Mouse (Mus musculus) embryonic stem cell, embryonic (primary cell): ENCODE measurements at regions not wholly inside any gene's neighbourhood (a gene's known extent, or its start where the extent isn't known, plus 50 kb on each side); places are given as distances from the start of the nearest gene placed in this dataset.

ENCODE experiments used
- CTCF ChIA-PET, 4 experiments: fragments of 300-600 bp in 2 of 4; fragments of 350-600 bp in 2 of 4; sonication (Branson Sonifier 250); formaldehyde crosslinking; loops; one replicate each; lab custom pipeline; 2022; ENCODE audit warnings: inconsistent platforms in 2 of 4; lab: Charles Lee
- POLR2A ChIA-PET, 4 experiments: fragments of 300-600 bp in 2 of 4; fragments of 350-600 bp in 2 of 4; sonication (Branson Sonifier 250); formaldehyde crosslinking; loops; one replicate each; lab custom pipeline; 2022; ENCODE audit warnings: antibody characterized with exemption in 4 of 4, inconsistent platforms in 1 of 4; lab: Charles Lee

DNA sequence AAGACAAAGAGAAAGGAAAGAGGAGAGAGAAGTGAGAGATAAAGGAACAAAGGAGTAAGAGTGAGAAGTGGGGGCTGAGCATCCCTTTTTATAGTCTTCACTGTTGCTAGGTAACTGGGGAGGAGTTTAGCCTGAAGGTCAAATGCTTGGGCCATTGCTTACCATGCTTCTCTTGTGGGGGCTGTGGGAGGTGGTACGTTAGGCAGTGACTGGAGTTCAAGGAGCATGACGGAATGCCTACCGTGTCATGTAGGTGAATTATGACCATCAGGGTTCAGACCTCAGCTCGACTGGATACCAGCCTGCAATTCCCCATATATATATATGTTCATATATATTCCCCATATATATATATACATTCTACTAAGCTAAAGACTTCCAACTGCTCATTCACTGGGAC, 571.8 kb downstream of the Trib2 start:
- ChIA-PET CTCF (interaction anchor here in 1 of 4 experiments (0.6 kb wide), 1 partner anchor 90 kb away, joined by 4 read pairs; no protein-coding TSS in a partner anchor), POLR2A (no interaction called here)

DNA sequence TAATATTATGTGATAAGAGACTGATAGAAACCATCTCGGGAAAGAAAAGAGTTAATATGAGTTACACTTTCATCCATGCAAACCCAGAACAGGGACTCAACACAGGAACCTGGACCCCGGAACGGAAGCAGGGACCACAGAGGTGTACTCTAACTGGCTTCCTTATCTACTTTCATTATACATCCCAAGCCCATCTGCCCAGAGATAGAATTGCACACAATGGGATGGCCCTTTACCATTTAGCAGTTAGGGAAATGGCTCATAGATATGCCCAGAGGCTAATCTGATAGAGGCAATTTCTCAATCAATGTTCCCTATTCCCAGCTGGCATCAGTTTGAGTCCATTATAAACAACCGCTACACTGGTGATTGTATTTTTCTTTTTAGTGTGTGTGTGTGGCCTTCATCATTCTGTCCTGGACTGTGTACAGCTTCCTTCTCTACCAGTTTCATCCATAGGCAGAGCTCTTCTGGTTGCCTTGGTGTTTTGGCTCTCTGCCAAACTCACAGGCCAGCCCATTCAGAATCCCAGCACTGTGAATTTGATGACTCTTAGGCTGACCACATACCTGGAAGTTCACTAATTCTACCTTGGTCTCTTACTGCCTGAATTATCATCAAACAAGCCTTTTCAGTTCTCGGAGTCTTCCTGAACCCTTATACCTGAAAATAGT, 594.1 kb downstream of the Trib2 start:
- POLR2A ChIA-PET = interaction anchor here in 1 of 4 experiments (0.8 kb wide), 1 partner anchor 69 kb away, joined by 4 read pairs; no protein-coding TSS in a partner anchor
- CTCF ChIA-PET = interaction anchor here in 1 of 4 experiments (0.6 kb wide), 1 partner anchor 44 kb away, joined by 3 read pairs; no protein-coding TSS in a partner anchor

- CTCF ChIA-PET = no interaction called here
- POLR2A ChIA-PET = no interaction called here
These were observed 598.2 kb downstream of the Trib2 start for GRCm38 (mm10) chr12:15218504-15218903.

- ChIA-PET POLR2A (no interaction called here), CTCF (no interaction called here)
These were observed 600.5 kb downstream of the Trib2 start for GRCm38 (mm10) chr12:15216180-15216579.

GRCm38 (mm10) chr12:15174411-15175041, 642.2 kb downstream of the Trib2 start:
- CTCF ChIA-PET = no interaction called here
- POLR2A ChIA-PET = no interaction called here

- POLR2A ChIA-PET = no interaction called here
- CTCF ChIA-PET = no interaction called here
These were observed 654.1 kb downstream of the Trib2 start for GRCm38 (mm10) chr12:15162605-15163004.

- ChIA-PET CTCF (no interaction called here), POLR2A (no interaction called here)
These were observed 654.9 kb downstream of the Trib2 start for GRCm38 (mm10) chr12:15161864-15162263.

DNA sequence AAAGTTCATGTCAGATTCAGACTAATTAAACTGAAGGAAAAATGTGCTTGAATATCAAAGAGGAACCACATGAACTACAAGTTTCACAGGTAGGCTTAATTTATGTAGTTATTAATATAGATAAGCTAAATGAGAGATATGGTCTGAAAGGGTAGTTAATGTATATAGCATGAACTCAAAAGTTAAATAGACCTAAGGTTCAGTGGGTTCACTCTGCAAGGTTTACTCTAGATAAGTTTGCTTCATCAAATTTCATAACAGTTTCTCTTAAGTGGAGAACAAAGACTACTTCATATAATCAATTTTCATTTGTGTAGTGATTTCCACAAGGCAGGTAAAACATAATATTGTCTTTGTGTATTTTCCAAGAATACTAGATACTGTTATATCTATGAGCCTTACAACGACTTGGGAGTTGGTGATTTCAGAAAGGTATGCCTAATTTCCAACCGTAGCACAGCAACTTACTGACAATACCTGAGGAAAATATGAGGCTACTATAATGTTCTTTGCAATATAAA, 656.2 kb downstream of the Trib2 start:
- ChIA-PET POLR2A (no interaction called here), CTCF (no interaction called here)

- CTCF ChIA-PET = interaction anchor here in 1 of 4 experiments (0.7 kb wide), 1 partner anchor 56 kb away, joined by 4 read pairs; no protein-coding TSS in a partner anchor
These were observed 670.3 kb downstream of the Trib2 start for GRCm38 (mm10) chr12:15146398-15146797.

DNA sequence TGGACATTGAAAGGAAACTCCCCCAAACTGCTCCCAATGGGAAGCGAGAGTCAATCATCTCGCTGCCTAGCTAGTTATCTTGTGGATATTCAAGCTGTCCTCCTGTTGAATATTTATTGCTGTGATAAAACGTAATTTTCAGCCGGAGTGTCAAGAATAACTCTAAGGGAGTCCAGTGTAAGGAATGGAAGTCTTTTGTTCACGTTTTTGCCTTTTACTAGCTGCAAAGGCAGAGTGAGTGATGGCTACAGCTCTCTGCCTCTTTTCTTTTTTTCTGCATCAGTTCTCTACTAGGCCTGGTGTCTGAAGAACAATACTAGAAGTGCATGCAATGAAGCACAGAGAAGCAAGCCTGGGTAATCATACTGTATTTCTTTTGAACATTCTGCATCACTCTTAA, 679.7 kb downstream of the Trib2 start:
- POLR2A ChIA-PET = no interaction called here
- CTCF ChIA-PET = interaction anchor here in 1 of 4 experiments (0.6 kb wide), 1 partner anchor 9 kb away, joined by 8 read pairs; no protein-coding TSS in a partner anchor

More at GRCm38 (mm10) chr12:15146398-15146797, 670.3 kb downstream of the Trib2 start:
- POLR2A ChIA-PET = interaction anchor here in 1 of 4 experiments (1.4 kb wide), 1 partner anchor 11 kb away, joined by 3 read pairs; no protein-coding TSS in a partner anchor

- ChIA-PET CTCF (no interaction called here), POLR2A (no interaction called here)
These were observed 692.5 kb downstream of the Trib2 start for GRCm38 (mm10) chr12:15124179-15124578.

- ChIA-PET POLR2A (no interaction called here), CTCF (no interaction called here)
These were observed 694.0 kb downstream of the Trib2 start for GRCm38 (mm10) chr12:15122586-15123212.

- ChIA-PET POLR2A (no interaction called here), CTCF (interaction anchor here in 1 of 4 experiments (0.5 kb wide), 1 partner anchor 17 kb away, joined by 3 read pairs; no protein-coding TSS in a partner anchor)
These were observed 701.2 kb downstream of the Trib2 start for GRCm38 (mm10) chr12:15115556-15115955.

DNA sequence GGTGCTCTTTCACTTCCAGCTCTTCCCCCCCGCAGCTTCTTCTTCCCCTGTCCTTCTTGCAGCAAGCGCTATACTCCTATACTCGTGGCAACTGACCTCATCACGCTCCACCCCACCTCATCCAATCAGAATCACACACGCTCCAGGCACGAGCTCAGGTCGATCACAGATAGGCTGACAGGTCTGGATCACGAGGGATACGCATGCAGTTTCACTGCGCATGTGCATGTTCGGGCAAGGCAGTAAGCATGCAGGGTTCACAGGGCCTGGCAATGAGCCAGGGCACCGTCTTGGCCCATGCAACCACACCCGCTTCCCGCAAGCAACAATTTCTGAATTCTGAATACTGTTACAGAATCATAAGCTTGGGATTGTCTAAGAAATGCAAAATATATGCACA, 701.9 kb downstream of the Trib2 start:
- CTCF ChIA-PET = interaction anchor here in 2 of 4 experiments (0.5 to 0.6 kb wide), 2 partner anchors 18 to 999 kb away, joined by 3 read pairs; no protein-coding TSS in a partner anchor
- POLR2A ChIA-PET = no interaction called here

DNA sequence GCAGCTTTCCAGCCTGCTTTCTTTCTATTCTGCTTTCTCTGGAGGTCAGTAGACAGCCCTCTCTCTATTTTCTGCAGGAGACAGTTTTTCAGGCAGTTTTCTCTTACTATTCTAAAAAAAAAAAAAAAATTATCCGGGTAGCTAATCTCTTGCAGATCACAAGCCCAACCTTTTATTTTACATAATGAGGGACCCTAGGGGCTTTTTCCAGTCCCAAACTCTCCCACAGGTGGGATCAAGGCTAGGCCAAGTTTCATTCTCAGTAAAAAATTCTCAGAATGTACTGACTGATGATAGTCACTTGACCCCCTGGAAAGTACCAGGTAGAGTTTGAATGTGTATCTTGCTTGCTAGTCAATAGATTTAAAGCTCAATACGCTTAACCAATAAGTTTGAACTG, 705.7 kb downstream of the Trib2 start:
- POLR2A ChIA-PET = interaction anchor here in 1 of 4 experiments (0.7 kb wide), 1 partner anchor 398 kb away, joined by 3 read pairs; no protein-coding TSS in a partner anchor
- CTCF ChIA-PET = no interaction called here

DNA sequence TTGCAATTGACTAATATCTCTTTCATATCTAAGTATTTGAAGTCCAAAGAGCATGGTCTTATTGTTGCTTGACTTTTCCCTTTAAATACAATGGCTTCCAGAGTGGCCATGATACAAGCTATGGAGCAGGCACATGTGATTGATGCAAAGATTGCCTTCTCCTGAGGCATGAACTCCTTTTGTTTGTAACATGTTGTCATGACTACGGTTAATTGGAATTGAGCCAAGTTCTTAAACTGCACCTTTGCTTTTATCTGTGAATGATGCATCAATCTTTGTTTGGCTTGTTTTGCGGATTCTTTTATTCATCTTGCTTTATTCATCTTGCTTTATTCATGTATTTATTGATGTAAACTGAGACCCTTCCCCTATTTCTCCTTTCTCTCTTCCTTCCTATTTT, 711.8 kb downstream of the Trib2 start:
- ChIA-PET CTCF (no interaction called here), POLR2A (no interaction called here)

DNA sequence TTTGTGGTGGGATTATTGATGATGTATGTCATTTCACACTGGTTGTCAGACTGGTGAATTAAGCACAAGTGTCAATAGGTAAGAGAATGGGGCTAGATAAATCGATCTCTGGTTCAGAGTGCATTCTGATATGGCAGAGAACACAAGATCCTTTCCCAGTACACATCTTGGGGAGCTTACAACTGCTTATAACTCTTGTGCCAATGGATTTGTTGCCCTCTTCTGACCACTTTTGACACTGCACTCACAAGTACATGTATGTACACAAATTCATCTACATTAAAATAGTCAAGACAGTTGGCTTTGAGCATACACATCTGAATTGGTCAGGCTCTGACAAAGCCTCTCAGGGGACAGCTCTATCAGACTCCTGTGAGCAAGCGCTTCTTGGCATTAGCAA, 738.1 kb downstream of the Trib2 start:
- CTCF ChIA-PET = interaction anchor here in 1 of 4 experiments (0.6 kb wide), 1 partner anchor 952 kb away, joined by 10 read pairs; no protein-coding TSS in a partner anchor

DNA sequence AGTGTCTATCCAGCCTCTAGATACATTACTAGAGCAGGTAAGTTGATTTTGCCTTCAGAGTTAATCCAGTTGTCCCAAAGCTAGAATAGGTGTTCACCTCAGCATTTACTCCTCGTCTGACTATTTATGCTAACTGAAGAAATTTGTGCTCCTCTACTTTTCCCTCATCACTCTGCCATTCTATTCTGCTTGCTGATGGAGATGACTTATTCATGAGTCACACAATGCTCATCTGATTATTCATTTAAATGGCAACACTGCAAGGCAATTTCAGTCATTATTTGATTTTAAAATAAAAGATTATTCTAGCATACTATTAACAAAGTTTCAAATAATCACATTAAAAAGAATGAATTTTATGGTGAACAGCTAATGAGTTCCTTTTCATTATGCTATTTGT, 752.4 kb downstream of the Trib2 start:
- ChIA-PET CTCF (no interaction called here), POLR2A (no interaction called here)

More for the DNA sequence above, 738.1 kb downstream of the Trib2 start:
- POLR2A ChIA-PET = no interaction called here

- ChIA-PET CTCF (interaction anchor here in 1 of 4 experiments (0.6 kb wide), 1 partner anchor 494 kb away, joined by 8 read pairs; no protein-coding TSS in a partner anchor), POLR2A (no interaction called here)
These were observed 765.3 kb downstream of the Trib2 start for GRCm38 (mm10) chr12:15051387-15051786.
